Mouse (Mus musculus): ENCODE measurements around the gene Kcnc1. TPM values are rescaled to one million over a fixed set of nuclear protein-coding genes. Genes with fewer than 3 reads are reported as not detected.
A peak's percentile ranks its signal among the peaks of the same experiment; 100 is the strongest.

Kcnc1 gene
- total RNA-seq, 2 experiments from 2014 or later = 132 to 153 TPM

DNA sequence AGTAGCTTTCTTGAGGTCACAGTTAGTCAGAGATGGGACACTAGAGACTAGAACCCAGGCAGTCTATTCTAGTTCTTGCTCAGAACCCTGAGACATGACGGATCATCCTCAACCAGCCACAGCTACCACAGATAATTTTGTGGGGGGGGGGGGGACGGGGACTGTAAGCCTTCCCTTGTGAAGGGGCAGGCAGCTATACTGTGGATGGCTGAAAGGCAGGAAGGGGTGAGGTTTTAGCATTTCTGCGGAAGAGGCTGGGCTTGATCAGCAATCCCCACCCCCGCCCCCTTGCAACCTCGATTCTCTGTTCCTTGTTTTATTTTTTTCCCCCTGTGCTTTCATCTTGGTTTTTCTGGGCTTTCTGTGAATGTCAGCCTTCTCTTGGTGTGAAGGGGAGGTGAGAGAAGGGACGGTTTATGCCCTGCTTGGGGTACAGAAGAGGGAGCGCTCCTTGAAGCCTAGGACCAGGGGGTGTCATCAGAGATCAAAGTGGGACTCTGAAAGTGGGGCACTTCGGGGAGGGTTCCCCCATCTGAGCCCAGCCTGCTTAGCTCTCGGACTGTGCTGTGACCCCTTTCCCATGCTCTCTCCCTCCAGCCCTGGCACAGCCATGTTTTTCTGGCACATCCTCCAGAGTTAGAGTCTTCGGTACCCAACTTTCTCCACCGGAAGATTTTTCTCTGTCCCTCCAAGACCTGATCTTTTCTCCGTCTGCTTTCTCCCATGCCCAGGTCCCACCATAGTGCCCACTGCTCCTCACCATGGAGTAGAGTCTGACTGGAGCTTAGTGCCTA is 2.4 kb upstream of the Kcnc1 start:
- DNase-seq (ENCODE audit: low spot score in 2 of 2) = no peak

DNA sequence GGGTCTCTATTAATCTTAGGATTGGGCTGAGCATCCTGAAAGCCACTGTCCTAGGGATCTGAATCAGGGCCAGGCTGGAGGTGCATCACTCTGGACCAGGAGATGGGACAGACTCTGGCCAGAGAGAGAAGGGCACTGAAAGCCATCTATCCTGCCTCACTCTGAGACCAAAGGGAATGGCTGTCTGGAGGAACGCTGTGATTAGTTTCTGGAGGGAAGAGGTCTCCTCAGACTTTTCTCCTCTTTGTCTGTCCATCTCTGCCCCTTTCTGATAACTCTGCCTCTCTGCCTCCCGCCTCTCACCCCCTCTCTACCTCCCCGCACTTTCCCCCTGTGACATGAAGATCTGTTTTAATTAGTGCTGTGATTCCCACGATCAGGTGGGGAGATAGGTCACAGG is 1.4 kb upstream of the Kcnc1 start:
- DNase-seq (ENCODE audit: low spot score in 2 of 2) = no peak

DNA sequence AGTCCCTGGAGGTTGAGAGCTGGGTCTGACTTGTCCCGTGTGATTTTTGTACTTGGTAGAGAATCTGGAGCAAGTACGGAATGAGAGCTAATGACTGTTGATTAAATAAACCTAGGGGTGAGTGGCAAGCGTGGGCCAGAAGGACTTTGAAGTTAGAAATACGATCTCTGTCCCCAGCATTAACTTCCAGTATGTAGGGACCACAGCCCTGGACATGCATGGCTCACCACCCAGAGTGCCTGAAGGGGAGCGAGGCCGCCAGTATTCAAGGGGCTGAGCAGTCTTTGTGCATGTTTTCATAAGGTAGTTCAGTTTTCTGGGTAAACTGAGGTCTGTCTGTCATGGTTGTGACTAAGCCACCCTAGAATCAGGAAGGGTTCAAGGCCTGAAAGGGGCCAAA is 726 bp upstream of the Kcnc1 start:
- no peak for DNase-seq (ENCODE audit: low spot score in 2 of 2)

DNA sequence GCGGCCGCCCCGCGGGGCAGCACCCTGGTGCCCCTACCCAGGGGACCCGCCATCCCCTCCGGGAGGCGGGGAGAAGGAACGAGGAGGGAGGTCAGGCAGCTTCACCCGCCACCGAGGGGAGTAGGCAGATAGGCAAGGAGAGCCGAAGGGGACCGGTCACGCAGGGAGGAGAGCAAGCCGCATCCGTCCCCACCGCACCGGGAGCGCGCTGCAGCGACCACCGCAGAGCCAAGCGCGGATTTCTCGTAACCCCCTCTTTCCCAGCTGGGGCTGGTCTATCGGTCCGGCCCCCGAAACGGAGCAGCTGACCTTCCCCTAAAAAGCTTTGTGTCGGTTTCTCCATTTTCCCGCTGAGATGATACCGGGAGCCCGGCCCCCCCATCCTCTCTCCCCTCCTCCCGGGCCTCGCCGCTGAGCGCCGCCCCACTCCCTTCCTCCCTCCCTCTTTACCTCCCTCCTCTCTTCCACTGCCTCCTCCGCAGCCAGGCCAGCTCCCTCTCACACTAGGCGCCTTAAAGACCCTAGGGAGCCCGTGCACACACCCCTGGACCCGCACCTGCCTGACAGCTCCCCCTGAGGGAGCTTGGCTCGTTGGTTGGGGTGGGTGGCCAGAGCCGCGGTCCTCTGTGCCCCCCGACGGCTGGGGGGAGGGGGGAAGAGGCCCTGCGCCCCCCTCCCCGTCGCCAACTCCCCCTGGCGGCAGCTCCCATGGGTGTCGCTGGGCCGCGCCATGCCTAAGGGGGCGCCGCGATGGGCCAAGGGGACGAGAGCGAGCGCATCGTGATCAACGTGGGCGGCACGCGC is 833 bp downstream of the Kcnc1 start:
- peak; percentile 49 to 74 for DNase-seq (ENCODE audit: low spot score in 2 of 2)

DNA sequence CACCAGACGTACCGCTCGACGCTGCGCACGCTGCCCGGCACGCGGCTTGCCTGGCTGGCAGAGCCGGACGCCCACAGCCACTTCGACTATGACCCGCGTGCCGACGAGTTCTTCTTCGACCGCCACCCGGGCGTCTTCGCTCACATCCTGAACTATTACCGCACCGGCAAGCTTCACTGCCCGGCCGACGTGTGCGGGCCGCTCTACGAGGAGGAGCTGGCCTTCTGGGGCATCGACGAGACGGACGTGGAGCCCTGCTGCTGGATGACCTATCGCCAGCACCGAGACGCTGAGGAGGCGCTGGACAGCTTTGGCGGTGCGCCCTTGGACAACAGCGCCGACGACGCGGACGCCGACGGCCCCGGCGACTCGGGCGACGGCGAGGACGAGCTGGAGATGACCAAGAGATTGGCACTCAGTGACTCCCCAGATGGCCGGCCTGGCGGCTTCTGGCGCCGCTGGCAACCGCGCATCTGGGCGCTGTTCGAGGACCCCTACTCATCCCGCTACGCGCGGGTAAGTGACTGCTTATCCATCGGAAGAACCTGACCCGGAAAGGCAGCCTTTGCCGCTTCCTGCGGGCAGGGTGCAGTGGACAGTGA is 1.5 kb downstream of the Kcnc1 start:
- DNase-seq (ENCODE audit: low spot score in 2 of 2) = peak in 1 of 2 experiments; percentile 53

DNA sequence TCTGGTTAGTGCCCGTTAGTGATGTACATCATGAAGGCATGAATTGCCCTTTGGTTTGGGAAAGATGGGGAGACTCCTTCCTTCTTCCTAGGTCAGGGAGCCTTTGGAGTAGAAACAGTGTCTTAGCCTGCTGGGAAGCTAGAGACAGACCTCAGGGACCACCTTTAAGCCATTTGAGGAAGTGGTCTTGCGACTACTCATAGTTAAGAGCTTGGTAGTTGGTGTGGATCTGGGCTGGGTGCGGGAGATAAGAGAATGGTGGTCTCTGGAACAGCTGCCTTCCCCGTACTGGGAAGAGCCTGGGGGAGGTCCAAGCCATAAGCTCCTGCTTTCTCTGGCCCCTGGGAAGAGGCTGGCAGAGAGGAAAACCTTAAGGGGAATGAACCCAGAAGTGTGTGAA is 2.3 kb downstream of the Kcnc1 start:
- no peak for DNase-seq (ENCODE audit: low spot score in 2 of 2)

DNA sequence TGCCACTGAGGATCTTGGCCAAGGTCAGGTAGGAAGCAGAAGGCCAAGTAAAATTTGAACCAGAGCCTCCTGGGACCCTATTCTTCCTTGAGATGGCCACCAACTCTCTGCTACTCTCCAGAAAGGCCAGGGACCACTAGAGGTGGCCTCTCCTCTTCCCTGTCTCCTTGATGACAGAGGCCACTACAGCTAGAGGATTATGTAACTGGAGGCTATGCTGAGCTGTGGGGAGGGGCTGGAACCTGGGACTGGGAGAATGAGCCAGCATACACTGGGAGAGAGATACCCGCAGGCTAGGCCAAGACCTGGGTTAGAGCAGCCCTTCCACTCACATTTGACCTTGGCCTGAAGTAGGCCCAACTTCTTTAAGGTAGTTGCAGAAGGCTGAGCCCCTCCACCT is 3.4 kb downstream of the Kcnc1 start:
- no peak for DNase-seq (ENCODE audit: low spot score in 2 of 2)

DNA sequence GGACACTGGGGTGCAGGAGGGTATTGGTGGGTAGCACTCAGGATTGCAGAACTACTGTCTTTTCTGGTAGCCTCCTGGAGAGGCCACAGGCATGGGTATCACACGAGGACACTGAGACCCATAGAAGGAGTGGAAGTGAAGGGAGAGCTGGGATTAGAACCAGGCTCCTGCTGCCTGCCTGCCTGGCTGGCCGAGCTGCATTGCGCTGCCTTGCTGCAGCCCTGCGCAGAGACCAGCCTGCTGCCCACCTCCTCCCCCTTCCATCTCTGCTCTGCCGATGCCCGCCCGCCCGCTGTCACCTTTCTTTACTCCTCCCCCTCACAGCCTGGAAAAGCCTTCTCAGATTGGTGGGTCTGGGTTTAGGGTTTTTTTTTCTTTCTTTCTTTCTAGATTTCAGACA is 4.0 kb downstream of the Kcnc1 start:
- DNase-seq (ENCODE audit: low spot score in 2 of 2) = no peak

DNA sequence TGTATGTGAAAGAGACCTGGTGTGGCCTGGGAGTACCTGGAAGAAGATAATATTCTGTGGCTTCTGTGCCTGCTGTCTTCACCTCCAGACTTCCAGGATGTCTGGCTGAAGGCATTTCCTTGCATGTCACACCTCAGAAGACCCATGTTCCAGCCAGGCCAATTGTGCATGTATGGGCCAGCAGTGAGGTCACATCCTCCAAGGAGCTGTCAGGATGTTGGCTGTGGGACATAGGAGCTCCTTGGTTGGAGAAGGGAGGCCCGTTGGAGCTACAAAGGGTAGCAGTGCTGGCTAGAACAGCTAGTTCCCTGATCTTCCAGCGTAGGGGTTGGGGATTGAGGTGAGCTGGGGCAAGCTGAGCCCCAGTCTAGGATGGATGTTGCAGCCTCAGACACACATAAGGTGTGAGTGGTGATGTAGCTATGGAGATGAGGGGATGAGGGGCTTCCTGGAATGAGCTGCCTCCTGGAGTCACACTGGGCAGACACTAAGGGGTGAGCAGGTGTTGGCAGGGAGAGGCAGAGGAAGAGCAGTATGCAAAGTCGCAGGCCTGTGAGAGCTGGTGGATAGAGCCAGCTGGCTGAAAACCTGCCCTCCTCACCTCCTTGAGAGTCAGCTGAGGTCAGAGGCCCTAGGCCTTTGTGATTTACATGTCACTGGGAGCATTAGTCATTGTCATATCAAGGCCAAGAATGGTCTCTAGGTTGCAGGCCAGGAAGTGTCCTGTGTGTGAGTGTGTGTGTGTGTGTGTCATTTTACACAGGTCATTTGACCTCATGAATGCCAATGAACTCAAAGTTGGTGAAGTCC is 5.3 kb downstream of the Kcnc1 start:
- no peak for DNase-seq (ENCODE audit: low spot score in 2 of 2)

DNA sequence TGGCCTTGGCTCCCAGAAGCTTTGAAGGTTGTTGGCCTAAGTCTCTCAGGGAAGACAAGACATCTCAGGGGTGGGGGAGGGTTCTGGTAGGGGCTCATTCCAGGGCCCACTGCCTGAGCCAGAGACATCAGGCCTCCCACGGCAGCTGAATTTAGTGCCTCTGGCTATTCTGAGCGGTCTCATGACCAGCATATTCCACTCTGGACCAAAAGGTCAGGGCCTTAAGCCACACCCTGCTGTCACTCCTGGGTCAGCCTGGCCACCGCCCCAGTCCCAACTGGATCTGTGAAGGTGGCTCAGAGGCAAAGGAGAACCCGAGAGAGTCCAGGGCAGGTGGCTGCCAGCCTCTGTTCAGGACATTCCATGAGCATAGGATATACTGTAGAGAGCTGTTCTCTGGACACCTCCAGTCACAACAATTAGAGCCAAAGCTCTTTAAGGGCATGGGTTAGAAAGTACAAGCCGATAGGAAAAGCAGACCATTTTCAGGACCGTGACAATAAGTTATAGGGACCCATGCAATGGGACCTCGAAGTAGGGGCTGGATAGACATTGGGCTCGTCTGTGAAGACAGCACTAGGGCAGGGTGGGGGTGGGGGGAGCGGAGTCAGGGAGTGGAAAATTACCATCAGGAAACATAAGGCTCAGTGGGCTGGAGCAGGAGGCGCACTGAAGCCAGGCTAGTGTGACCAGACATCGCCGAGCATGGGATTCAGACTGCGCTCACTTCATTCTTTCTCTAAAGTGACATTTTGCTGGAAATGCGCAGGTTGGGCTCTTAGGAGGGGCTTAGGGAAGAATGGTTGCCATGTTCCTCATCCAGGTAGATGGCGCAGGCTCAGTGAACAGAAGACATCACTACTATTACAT is 7.6 kb downstream of the Kcnc1 start:
- DNase-seq (ENCODE audit: low spot score in 2 of 2) = no peak

DNA sequence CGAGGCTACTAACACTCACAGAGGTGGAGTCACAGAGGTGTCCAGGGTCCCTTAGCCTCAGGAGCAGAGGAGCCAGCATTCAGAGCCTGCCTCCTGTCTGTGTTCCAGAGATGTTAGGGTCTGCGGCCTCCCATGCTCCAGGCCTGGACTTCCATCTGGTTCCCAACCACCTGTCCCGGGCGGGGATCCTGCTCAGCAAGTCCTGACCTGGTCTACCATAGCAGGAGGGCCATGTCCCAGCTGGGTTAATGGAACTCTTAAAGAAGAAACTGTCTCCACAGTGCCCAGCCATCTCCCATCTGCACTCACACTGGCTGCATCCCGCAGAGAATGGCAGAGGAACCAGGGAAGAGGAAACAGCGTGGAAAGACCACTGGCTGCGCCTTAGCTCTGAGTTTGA is 8.5 kb downstream of the Kcnc1 start:
- DNase-seq (ENCODE audit: low spot score in 2 of 2) = no peak

DNA sequence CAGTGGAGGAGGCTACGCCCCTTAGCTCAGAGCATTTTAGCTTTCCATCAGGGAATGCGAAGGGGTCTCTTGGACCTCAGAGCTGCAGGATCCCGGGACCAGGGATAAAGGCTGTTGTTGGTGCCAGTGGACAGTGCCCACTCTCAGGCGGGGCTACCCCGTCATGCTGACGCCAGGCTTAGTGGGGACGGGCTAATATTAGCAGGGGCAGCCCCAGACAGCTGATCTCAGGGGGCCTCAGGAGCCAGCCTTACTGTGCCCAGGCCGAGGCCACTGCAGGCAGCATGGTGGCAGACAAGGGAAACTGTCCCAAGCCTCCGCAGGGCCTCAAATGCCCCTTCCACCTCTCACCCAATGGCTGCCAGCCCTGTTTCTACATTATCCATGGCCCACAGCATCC is 12.3 kb downstream of the Kcnc1 start:
- no peak for DNase-seq (ENCODE audit: low spot score in 2 of 2)

DNA sequence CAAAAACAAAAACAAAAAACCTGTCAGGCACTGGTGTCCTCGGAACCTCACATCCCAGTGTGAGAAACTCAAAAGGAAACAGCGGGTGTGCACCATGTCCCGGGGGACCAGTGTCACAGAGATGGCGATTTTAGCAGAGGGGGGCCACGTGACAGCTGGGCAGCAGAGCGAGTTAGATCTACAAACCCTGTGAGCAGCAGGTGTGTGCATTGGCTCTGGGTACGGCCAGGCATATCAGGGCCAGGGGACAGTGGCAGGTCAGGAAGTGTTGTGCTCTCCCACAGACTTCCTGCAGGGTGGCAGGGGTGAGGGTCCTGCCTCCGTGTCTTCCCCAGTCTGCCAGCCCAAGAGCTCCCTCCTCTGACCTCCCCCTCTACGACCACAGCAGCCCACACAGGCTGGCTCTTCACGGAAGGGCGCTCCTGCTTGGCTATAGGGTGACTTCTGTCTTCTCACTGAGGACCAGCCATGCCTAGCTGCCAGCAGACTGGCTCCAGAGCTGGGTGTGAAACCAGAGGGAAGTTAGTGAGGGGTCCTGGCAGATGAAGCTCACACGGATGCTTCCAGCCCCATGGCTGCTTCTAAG is 13.0 kb downstream of the Kcnc1 start:
- DNase-seq (ENCODE audit: low spot score in 2 of 2) = no peak

DNA sequence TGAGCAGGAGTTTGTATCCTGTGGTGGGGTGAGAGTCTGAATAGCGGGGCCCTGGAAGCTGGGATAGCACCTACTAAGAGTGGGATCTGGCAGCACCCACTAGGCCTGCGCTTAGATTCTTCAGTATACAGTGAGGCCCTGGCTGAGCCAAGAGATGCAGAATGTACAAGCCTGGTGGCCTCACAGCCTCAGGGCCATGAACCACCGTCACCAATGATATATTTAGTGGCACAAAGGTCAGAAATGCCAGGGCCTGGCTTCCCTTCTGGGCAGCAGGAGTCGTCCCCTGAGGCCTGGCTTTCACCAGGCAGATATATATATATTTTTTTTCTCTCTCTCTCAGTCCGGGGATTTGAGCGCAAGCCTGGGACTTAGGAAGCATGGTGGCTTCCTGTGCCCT is 14.4 kb downstream of the Kcnc1 start:
- no peak for DNase-seq (ENCODE audit: low spot score in 2 of 2)

DNA sequence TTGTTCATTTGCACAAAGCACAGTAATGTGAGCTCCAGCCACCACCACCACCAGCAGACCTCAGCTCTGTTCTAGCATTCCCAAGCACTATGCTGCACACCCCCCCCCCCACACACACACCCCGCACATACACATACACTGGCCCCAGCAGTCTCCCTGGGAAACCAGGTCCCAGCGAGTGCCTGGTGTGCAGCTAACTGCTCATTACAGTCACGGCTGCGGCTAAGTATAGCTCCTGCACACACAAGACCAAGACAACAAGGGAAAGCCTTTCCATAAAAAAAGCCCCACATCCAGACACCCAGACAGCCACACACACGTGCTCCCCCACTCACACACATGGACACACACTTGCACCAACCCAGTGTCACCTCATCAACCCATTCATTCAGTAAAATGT is 16.5 kb downstream of the Kcnc1 start:
- DNase-seq (ENCODE audit: low spot score in 2 of 2) = no peak

DNA sequence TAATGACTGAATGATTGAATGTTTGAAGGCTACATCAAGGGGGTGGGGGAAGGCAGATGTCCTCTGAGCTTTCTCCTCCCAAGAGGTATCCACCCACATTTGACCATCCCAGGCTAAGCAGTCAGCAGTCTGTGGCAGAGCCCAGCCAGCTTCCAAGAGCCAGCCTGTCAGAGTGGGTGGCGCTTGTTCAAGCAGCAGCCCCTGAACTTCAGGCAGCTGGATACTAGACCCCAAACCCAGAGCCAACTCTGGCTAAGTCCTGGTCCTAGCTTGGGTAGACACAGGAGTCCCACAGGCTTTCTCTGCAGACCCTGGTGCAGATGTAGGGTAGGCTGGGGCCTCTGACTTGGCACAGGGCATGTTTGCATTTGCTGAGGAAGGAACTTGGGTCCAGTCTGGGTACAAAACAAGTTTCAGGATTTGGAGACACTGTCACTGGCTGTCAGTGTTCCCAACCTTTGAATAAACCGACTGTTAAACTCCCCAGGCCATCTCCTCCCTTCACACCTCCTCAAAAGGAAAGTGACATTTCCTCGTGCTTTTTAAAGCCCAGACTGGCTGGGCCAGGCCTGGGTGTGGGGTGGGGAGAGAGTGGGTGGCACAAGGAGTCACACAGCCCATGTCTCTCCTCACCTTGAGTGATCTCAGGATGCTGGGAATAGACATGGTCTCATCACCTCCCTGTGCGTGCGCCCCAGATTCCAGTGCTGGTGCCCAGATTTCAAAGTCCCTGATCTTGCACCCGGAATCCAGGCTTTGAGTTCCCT is 17.8 kb downstream of the Kcnc1 start:
- no peak for DNase-seq (ENCODE audit: low spot score in 2 of 2)

DNA sequence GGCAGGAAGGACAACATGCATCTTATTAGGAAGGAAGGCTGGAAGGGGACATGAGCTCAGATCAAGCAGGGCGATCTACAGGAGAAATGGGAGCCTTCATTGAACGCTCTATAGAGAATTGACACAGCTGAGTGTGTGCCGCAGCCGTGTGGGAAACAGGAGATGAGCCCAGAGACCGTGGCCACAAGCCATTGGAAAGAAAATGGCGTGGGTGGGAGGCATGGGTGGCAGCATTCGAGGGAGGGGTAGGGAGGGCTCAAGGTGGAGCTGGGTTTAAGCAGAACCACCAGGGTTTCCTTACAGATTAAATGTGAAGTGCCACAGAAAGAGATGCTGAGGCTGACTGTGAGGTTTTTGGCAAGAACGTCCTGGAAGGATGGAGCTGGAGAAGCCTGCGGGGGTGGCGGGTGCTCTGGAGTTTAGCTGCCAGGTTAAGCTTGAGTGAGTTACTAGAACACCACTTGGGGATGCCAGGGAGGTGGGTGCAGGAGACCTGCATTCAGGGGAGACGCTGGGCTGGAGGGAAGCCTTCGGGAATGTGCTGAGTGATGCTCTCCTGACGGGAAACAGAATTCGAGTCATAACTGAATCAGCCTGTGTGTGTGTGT is 19.6 kb downstream of the Kcnc1 start:
- DNase-seq (ENCODE audit: low spot score in 2 of 2) = peak; percentile 42 to 60

DNA sequence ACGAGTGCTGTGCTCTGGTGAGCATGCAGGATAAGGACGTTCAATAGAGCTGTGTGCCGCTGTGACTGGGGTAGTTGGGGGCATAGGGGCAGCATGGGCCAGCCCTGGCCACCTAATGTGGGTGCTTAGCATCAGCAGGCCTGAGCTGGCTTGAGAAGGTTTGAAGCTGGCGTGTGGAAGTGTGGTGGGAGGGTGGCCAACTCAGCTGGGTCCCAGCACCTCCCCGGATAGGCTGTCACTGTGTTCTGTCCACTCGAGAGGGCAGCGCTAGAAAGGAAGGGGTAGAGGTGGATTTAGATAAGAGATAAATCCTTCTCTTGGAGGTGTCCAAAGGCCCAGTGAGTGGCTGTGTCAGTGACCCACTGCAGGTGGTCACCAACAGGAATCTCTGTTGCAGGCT is 21.2 kb downstream of the Kcnc1 start:
- DNase-seq (ENCODE audit: low spot score in 2 of 2) = no peak

DNA sequence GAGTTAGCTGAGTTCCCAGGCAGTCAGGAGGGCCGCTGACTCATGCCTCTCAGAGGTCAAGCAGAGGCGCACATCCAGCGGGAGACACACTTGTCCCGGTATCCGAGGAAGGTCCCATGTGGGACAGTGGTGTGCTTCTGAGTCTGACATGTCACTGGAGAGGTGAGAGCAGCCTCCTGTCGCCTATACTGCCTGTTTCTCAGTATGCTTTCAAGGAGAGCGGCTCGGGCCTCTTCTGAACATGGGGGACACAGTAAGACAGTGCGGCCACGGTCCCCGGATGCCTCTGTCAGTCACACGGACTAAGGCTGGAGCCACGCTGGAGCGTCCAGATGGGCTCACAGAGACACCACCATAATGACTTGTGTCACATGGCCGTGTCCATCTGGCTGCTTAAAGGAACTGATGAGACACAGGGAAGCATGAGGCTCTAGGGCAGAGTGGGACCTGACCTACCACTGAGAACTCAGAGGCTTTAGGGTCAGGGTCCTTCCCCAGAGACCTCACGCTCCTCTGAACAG is 21.9 kb downstream of the Kcnc1 start:
- DNase-seq (ENCODE audit: low spot score in 2 of 2) = no peak
